Mouse (Mus musculus): ENCODE data around the gene Sart3. TPM values are rescaled to one million over a fixed set of nuclear protein-coding genes. Genes with fewer than 3 reads are reported as not detected.

Gene Sart3
- total RNA-seq, 2 experiments from 2014 or later: 8.4 to 44.9 TPM

Other genes starting within 250 kb of the Sart3 start
- 2.2 and 3.4 TPM in 2 replicates for gene Cmklr1, start 122.1 kb downstream of the Sart3 start, total RNA-seq (2015; ENCODE audit: low replicate concordance)
- 1.5 and 8.7 TPM in 2 replicates for gene Cmklr1, start 122.1 kb downstream of the Sart3 start, total RNA-seq (2017; ENCODE audit: low replicate concordance)
- gene 1700069L16Rik, start 47.7 kb downstream of the Sart3 start, total RNA-seq (2015; ENCODE audit: low replicate concordance): not detected in 2 replicates
- gene 1700069L16Rik, start 47.7 kb downstream of the Sart3 start, total RNA-seq (2017; ENCODE audit: low replicate concordance): not detected in 2 replicates
- gene Ficd, start 36.7 kb downstream of the Sart3 start, total RNA-seq (2015; ENCODE audit: low replicate concordance): 1.4 TPM in 1 of 2 replicates, not detected in the other
- gene Ficd, start 36.7 kb downstream of the Sart3 start, total RNA-seq (2017; ENCODE audit: low replicate concordance): 0.30 and 2.2 TPM in 2 replicates
- gene Iscu, start 238 bp upstream of the Sart3 start, total RNA-seq (2015; ENCODE audit: low replicate concordance): 54.9 and 75.3 TPM in 2 replicates
- 36.4 and 52.0 TPM in 2 replicates for gene Iscu, start 238 bp upstream of the Sart3 start, total RNA-seq (2017; ENCODE audit: low replicate concordance)
- gene Tmem119, start 28.0 kb upstream of the Sart3 start, total RNA-seq (2015; ENCODE audit: low replicate concordance): 2.9 TPM in 1 of 2 replicates, not detected in the other
- gene Tmem119, start 28.0 kb upstream of the Sart3 start, total RNA-seq (2017; ENCODE audit: low replicate concordance): 3.0 TPM in 1 of 2 replicates, not detected in the other
- gene Selplg, start 60.1 kb upstream of the Sart3 start, total RNA-seq (2015; ENCODE audit: low replicate concordance): 81.1 and 83.0 TPM in 2 replicates
- 26.7 and 29.5 TPM in 2 replicates for gene Selplg, start 60.1 kb upstream of the Sart3 start, total RNA-seq (2017; ENCODE audit: low replicate concordance)
- gene Coro1c, start 136.2 kb upstream of the Sart3 start, total RNA-seq (2015; ENCODE audit: low replicate concordance): 32.7 and 52.3 TPM in 2 replicates
- 43.4 and 52.9 TPM in 2 replicates for gene Coro1c, start 136.2 kb upstream of the Sart3 start, total RNA-seq (2017; ENCODE audit: low replicate concordance)
- 21.3 and 31.9 TPM in 2 replicates for gene Ssh1, start 221.4 kb upstream of the Sart3 start, total RNA-seq (2015; ENCODE audit: low replicate concordance)
- gene Ssh1, start 221.4 kb upstream of the Sart3 start, total RNA-seq (2017; ENCODE audit: low replicate concordance): 30.9 and 43.1 TPM in 2 replicates
- gene Dao, start 231.2 kb upstream of the Sart3 start, total RNA-seq (2015; ENCODE audit: low replicate concordance): not detected in 2 replicates
- gene Dao, start 231.2 kb upstream of the Sart3 start, total RNA-seq (2017; ENCODE audit: low replicate concordance): not detected in 2 replicates

Data from erythroid progenitor cell, adult 5-6 weeks (primary cell).